Mouse (Mus musculus) adrenal gland (tissue): ENCODE measurements at regions not wholly inside any gene's neighbourhood (a gene's known extent, or its start where the extent isn't known, plus 50 kb on each side); places are given as distances from the start of the nearest gene placed in this dataset.

Source experiments
- intact Hi-C: fragments of 180-260 bp; cut with DNase I; formaldehyde crosslinking; loops from one replicate; pipeline ENCODE4 v1.15.1; 2025

- intact Hi-C loops: no loop called here
These were observed 113.4 kb upstream of the C1qtnf3 start for GRCm38 (mm10) chr15:10838584-10839288.

GRCm38 (mm10) chr15:10840621-10841034 lies 111.5 kb upstream of the C1qtnf3 start:
- intact Hi-C loops: no loop called here

- intact Hi-C loops: no loop called here
These were observed 109.0 kb upstream of the C1qtnf3 start for GRCm38 (mm10) chr15:10843060-10843695.

- intact Hi-C loops: no loop called here
These were observed 105.4 kb upstream of the C1qtnf3 start for GRCm38 (mm10) chr15:10846722-10847121.

GRCm38 (mm10) chr15:10864004-10864775 lies 87.9 kb upstream of the C1qtnf3 start:
- intact Hi-C loops: no loop called here

- intact Hi-C loops: no loop called here
These were observed 87.0 kb upstream of the C1qtnf3 start for GRCm38 (mm10) chr15:10865109-10865508.

GRCm38 (mm10) chr15:10866794-10867193 lies 85.3 kb upstream of the C1qtnf3 start:
- intact Hi-C loops: no loop called here

GRCm38 (mm10) chr15:10868115-10868514 lies 84.0 kb upstream of the C1qtnf3 start:
- intact Hi-C loops: no loop called here

- intact Hi-C loops: no loop called here
These were observed 83.2 kb upstream of the C1qtnf3 start for GRCm38 (mm10) chr15:10868716-10869585.

- intact Hi-C loops: loop anchor here (5.0 to 10.0 kb wide), 4 partner anchors 48 to 368 kb away; no protein-coding TSS in a partner anchor
These were observed 82.3 kb upstream of the C1qtnf3 start for GRCm38 (mm10) chr15:10869879-10870278.

GRCm38 (mm10) chr15:10872322-10872967 lies 79.7 kb upstream of the C1qtnf3 start:
- intact Hi-C loops: loop anchor here (5.0 to 10.0 kb wide), 4 partner anchors 50 to 370 kb away; no protein-coding TSS in a partner anchor

GRCm38 (mm10) chr15:10876328-10876727 lies 75.8 kb upstream of the C1qtnf3 start:
- intact Hi-C loops: loop anchor here (10.0 kb wide), 1 partner anchor 272 kb away; no protein-coding TSS in a partner anchor

GRCm38 (mm10) chr15:10881726-10882125 lies 70.4 kb upstream of the C1qtnf3 start:
- intact Hi-C loops: no loop called here

GRCm38 (mm10) chr15:10887990-10888389 lies 64.1 kb upstream of the C1qtnf3 start:
- intact Hi-C loops: no loop called here

- intact Hi-C loops: no loop called here
These were observed 61.8 kb upstream of the C1qtnf3 start for GRCm38 (mm10) chr15:10890220-10890921.

- intact Hi-C loops: no loop called here
These were observed 53.8 kb upstream of the C1qtnf3 start for GRCm38 (mm10) chr15:10898309-10898708.

GRCm38 (mm10) chr15:10898715-10899486 lies 53.2 kb upstream of the C1qtnf3 start:
- intact Hi-C loops: no loop called here

GRCm38 (mm10) chr15:10899904-10900303 lies 52.2 kb upstream of the C1qtnf3 start:
- intact Hi-C loops: loop anchor here (2.0 kb wide), 1 partner anchor 399 kb away; no protein-coding TSS in a partner anchor

GRCm38 (mm10) chr15:10901075-10901474 lies 51.1 kb upstream of the C1qtnf3 start:
- intact Hi-C loops: loop anchor here (2.0 kb wide), 1 partner anchor 400 kb away; no protein-coding TSS in a partner anchor
